Mouse (Mus musculus): ENCODE measurements around the gene Ino80b. TPM values are rescaled to one million over a fixed set of nuclear protein-coding genes. Genes with fewer than 3 reads are reported as not detected.

Gene Ino80b
- polyA plus RNA-seq, 1 experiment from 2014 or later, result 14.1 TPM

DNA sequence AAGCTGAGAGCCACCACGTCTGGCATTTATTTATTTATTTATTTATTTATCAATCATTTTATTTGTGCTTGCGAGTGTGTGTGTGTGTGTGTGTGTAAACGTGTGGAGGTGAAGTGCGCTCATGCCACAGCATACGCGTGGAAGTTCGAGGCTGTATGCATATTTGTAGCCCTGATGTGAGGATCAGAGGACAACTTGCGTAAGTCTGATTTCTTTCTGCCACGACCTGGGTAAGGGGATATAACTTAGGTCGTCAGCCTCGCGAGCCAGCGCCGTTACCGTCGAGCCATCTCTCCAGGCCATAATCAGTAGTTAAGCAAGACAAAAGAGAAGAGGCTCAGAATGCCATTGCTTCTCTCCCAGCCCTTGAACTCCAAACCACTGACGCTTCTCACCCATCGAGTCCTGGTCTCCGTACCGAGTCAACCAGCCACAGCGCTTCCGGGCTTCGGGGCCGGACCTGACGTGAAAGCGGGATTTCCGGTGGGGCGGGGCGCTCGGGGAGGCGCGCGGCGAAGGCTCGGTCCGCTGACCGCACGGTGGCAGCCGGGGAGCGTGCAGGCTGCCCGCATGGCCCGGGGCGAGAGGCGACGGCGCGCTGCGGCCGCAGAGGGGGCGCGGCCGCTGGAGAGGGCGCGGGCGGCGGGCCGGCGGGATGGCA is 10.1 kb downstream of the Ino80b start, which contains the start of gene Mogs:
Mogs (plus strand) TSS at position 486 of the 661 bp plus-strand sequence.
- peaks cover 55% of the 10 kb centered on the region for H3K4me1 ChIP-seq (replicated peaks)
- peak within 1 kb of the TSS; percentile 89 for H3K27ac ChIP-seq
- H3K27me3 ChIP-seq, result no peaks in the 10 kb centered on the region
- H3K9ac ChIP-seq, result peak within 1 kb of the TSS; percentile 94
- H3K4me2 ChIP-seq, result peak within 1 kb of the TSS; percentile 99
- H3K36me3 ChIP-seq, result peaks cover 33% of the 10 kb centered on the region
- no peaks in the 10 kb centered on the region for H3K9me3 ChIP-seq
- peak within 1 kb of the TSS; percentile 88 for H3K4me3 ChIP-seq
- peak; percentile 89 for ATAC-seq (ENCODE audit: low FRiP score)
- WGBS, result 2% methylated on average over 48 of the region's 58 CpGs

- no peak overlapping the region for H3K4me3 ChIP-seq
- H3K36me3 ChIP-seq, result peaks cover 13% of the 10 kb centered on the region
- H3K9me3 ChIP-seq, result no peaks in the 10 kb centered on the region
- no peak overlapping the region for H3K9ac ChIP-seq
- no peak overlapping the region for H3K27ac ChIP-seq
- peaks cover 47% of the 10 kb centered on the region for H3K4me1 ChIP-seq (replicated peaks)
- no peaks in the 10 kb centered on the region for H3K27me3 ChIP-seq
- WGBS, result 92% methylated on average over 4 of the region's 4 CpGs
- no peak overlapping the region for H3K4me2 ChIP-seq
- no peak for ATAC-seq (ENCODE audit: low FRiP score)
These were observed 13.6 kb downstream of the Ino80b start for GRCm38 (mm10) chr6:83111510-83112136.

GRCm38 (mm10) chr6:83108762-83109668 is 16.2 kb downstream of the Ino80b start, which contains the start of gene Mrpl53:
Mrpl53 (plus strand) TSS chr6:83109040.
- WGBS, result under 1% methylated on average over 76 of the region's 76 CpGs
- Histone ChIP-seq H3K27me3 (no peaks in the 10 kb centered on the region), H3K4me1 (replicated peaks) (peaks cover 29% of the 10 kb centered on the region), H3K9me3 (no peaks in the 10 kb centered on the region), H3K4me3 (peak within 1 kb of the TSS; percentile 83), H3K36me3 (peaks cover 23% of the 10 kb centered on the region), H3K4me2 (peak within 1 kb of the TSS; percentile 82), H3K9ac (peak within 1 kb of the TSS; percentile 89), H3K27ac (peak within 1 kb of the TSS; percentile 88)
- ATAC-seq (ENCODE audit: low FRiP score), result peak; percentile 90

DNA sequence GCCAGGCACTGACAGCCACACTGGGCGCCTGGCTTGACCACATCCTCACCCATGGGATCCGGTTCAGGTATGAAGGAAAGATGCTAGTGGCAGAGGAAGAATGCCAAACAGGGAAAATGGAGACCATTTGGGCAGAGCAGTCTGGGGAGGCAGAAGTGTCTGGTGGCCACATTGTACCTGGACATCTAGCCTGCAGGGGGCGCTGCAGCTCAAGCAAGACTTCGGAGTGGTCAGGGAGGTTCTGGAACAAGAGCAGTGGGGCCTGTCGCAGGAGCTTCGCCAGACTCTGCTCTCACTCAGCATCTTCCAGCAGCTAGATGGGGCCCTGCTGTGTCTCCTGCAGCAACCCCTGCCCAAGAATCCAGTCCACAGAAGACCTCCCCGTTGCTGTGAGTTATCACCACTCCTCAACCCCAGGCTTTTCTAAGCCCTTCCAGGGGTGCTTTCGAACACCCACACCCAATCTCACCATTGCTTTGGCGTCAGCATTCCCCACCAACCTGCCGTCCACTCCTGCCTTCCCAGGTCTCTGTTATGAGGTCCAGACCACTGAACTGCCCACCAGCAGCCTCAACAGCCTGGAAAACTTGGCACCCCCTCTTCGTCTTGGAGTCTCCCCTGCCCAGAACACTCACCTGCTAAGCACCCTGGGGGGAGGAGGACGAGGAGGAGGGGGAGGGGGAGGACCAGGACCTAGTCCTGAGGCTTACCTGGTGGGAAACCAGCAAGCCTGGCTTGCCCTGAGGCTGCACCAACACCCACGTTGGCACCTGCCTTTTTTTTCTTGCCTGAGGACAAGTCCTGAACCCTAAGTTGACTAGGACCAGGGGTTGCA is 17.4 kb downstream of the Ino80b start:
- ATAC-seq (ENCODE audit: low FRiP score), result no peak
- Histone ChIP-seq H3K9me3 (no peaks in the 10 kb centered on the region), H3K4me2 (peak overlapping the region; percentile 82), H3K27me3 (peaks cover 3% of the 10 kb centered on the region; the same call in 1 of the 2 replicates), H3K36me3 (peaks cover 23% of the 10 kb centered on the region), H3K4me1 (replicated peaks) (peaks cover 38% of the 10 kb centered on the region), H3K4me3 (peak overlapping the region; percentile 83), H3K27ac (peak overlapping the region; percentile 88; the same call in 1 of the 2 replicates), H3K9ac (peak overlapping the region; percentile 89)
- WGBS, result 33% methylated on average over 13 of the region's 13 CpGs

GRCm38 (mm10) chr6:83104158-83104557 is 21.1 kb downstream of the Ino80b start:
- WGBS, result 66% methylated on average over 4 of the region's 4 CpGs
- no peak for ATAC-seq (ENCODE audit: low FRiP score)
- Histone ChIP-seq H3K36me3 (peaks cover 19% of the 10 kb centered on the region), H3K27me3 (peaks cover 3% of the 10 kb centered on the region; the same call in 1 of the 2 replicates), H3K27ac (no peak overlapping the region), H3K9me3 (no peaks in the 10 kb centered on the region), H3K4me2 (no peak overlapping the region), H3K4me1 (replicated peaks) (peaks cover 37% of the 10 kb centered on the region), H3K4me3 (no peak overlapping the region), H3K9ac (no peak overlapping the region)

DNA sequence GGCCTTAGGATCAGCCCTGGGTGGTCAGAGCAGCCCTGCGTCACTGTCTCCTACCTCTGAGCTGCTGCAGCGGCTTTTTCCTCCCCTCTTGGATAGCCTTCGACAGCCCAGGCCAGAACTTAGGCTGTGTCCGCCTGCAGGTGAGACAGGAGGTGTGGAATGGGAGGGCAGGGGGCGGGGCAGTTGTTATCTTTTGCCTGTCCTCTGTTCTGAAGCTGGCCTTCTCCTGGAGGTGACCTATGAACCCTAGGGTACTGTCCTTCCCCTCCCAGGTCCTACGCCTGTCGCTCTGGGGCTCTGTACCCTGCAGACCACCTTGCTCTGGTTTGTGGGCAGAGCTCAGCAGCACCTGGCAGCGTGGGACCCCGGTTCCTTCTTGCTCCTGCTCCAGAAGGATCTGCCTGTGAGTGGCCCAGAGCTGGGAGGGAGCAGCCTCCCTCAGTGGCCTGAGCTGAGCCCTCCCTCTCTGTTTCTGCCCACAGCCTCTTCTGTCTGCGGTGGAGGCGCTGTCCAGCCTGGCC is 22.0 kb downstream of the Ino80b start:
- 43% methylated on average over 11 of the region's 11 CpGs for WGBS

GRCm38 (mm10) chr6:83101688-83102556 is 23.3 kb downstream of the Ino80b start:
- Histone ChIP-seq H3K9ac (peak overlapping the region; percentile 92), H3K27ac (peak overlapping the region; percentile 90), H3K4me2 (peak overlapping the region; percentile 98), H3K36me3 (peaks cover 13% of the 10 kb centered on the region), H3K27me3 (peaks cover 3% of the 10 kb centered on the region; the same call in 1 of the 2 replicates), H3K4me3 (peak overlapping the region; percentile 80), H3K4me1 (replicated peaks) (peaks cover 23% of the 10 kb centered on the region), H3K9me3 (no peaks in the 10 kb centered on the region)
- peak; percentile 80 for ATAC-seq (ENCODE audit: low FRiP score)
- 1% methylated on average over 64 of the region's 74 CpGs for WGBS

More for the DNA sequence above, 22.0 kb downstream of the Ino80b start:
- peak overlapping the region; percentile 92 for H3K9ac ChIP-seq
- H3K4me1 ChIP-seq (replicated peaks), result peaks cover 32% of the 10 kb centered on the region
- ATAC-seq (ENCODE audit: low FRiP score), result no peak
- peaks cover 3% of the 10 kb centered on the region; the same call in 1 of the 2 replicates for H3K27me3 ChIP-seq
- H3K27ac ChIP-seq, result no peak overlapping the region
- H3K4me2 ChIP-seq, result peak overlapping the region; percentile 98
- peak overlapping the region; percentile 80 for H3K4me3 ChIP-seq
- H3K36me3 ChIP-seq, result peaks cover 19% of the 10 kb centered on the region
- H3K9me3 ChIP-seq, result no peaks in the 10 kb centered on the region

DNA sequence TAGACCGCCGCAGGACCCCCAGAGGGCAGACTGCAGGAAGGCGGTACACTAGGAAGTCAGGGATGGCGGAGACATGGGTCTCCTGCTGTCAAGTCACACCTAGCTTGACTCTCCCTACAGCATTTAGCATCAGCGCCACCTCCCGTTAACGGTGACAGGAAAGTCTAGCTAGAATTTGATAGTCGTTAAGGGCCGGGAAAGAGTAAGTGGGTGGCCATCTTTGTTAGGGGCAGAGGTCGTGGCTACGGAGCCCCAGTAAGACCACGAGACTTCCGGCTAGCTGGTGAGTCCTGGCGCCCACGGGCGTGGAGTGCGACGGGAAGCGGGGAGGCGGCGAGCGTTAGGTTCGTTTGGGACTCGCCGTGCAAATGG is 23.9 kb downstream of the Ino80b start, which contains the start of the genes Ccdc142 and Gm42688:
Ccdc142 (plus strand) TSS at position 286 of the 372 bp plus-strand sequence.
Gm42688 (plus strand) TSS at position 302 of the 372 bp plus-strand sequence.
- Histone ChIP-seq H3K9ac (peak within 1 kb of the TSS; percentile 92), H3K4me2 (peak within 1 kb of the TSS; percentile 98), H3K36me3 (peaks cover 9% of the 10 kb centered on the region; the same call in 1 of the 2 replicates), H3K27ac (peak within 1 kb of the TSS; percentile 90), H3K9me3 (no peaks in the 10 kb centered on the region), H3K27me3 (peaks cover 4% of the 10 kb centered on the region; the same call in 1 of the 2 replicates), H3K4me3 (peak within 1 kb of the TSS; percentile 80), H3K4me1 (replicated peaks) (peaks cover 23% of the 10 kb centered on the region)
- WGBS, result 0% methylated on average over 25 of the region's 25 CpGs
- peak; percentile 93 for ATAC-seq (ENCODE audit: low FRiP score)

- 81% methylated on average over 2 of the region's 2 CpGs for WGBS
- Histone ChIP-seq H3K9ac (no peak overlapping the region), H3K4me1 (replicated peaks) (peaks cover 20% of the 10 kb centered on the region), H3K27ac (no peak overlapping the region), H3K4me2 (no peak overlapping the region), H3K27me3 (peaks cover 15% of the 10 kb centered on the region), H3K36me3 (no peaks in the 10 kb centered on the region), H3K9me3 (no peaks in the 10 kb centered on the region), H3K4me3 (no peak overlapping the region)
- no peak for ATAC-seq (ENCODE audit: low FRiP score)
These were observed 26.8 kb downstream of the Ino80b start for GRCm38 (mm10) chr6:83098411-83098810.

DNA sequence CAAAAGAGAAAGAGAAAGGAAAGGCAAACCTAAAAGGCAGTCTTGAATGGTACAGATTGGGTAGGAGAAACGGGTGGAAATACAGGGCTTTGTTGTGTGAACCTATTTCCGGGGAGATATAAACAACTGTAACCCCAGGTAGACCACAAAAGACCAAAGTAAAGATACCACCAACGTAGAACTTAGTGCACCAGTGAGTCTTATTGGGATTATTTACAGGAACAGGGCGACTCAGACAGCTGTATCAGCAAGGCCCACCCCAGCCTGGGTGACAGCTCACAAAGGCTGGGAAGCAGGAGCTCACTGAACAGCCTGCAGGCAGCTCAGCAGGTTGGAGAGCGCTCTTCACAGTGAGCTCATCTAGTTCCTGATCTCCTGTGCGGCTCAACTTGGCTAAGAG is 29.3 kb downstream of the Ino80b start:
- 0 out of 2 replicates have a peak, but pooled peaks cover 3% of the 10 kb centered on the region for H3K4me1 ChIP-seq (replicated peaks)
- WGBS, result 44% methylated on average over 6 of the region's 6 CpGs
- no peaks in the 10 kb centered on the region for H3K9me3 ChIP-seq
- no peak overlapping the region for H3K9ac ChIP-seq
- no peak overlapping the region for H3K27ac ChIP-seq
- ATAC-seq (ENCODE audit: low FRiP score), result no peak
- peaks cover 35% of the 10 kb centered on the region for H3K27me3 ChIP-seq
- no peak overlapping the region for H3K4me3 ChIP-seq
- no peak overlapping the region for H3K4me2 ChIP-seq
- no peaks in the 10 kb centered on the region for H3K36me3 ChIP-seq

Measured in hindbrain, embryonic 13.5 days (tissue).